Mouse (Mus musculus): Measurements from ENCODE around the gene Dmrt1. TPM values are rescaled to one million over a fixed set of nuclear protein-coding genes. Genes with fewer than 3 reads are reported as not detected.

Gene Dmrt1
- polyA plus RNA-seq, 1 experiment = 9.7 TPM

DNA sequence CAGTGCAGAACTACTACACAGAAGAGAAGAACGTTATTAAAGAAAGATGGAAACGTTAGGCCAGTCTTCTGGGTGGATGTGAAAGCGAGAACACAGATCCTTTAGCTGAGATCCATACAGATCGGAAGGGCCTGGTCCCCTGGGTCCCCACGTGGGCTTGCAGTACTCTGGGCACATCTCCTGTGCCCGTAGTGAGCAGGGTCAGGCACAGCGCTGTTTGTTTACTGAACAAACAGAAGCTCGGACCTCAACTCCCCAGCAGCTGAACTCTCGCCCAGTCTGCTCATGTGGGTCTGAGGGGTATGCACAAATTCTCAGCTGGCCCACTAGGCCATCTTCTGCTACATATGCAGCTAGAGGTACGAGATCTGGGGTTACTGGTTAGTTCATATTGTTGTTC is 145.1 kb downstream of the Dmrt1 start:
- H3K27me3 ChIP-seq (ENCODE audit: control insufficient read depth, insufficient read depth, low read length) = no peaks in the 10 kb centered on the region
- H3K27ac ChIP-seq (ENCODE audit: control insufficient read depth, insufficient read depth, low read depth, low read length) = no peak overlapping the region
- H3K4me1 ChIP-seq (ENCODE audit: control insufficient read depth, insufficient read depth, low read length) = peaks cover 8% of the 10 kb centered on the region
- H3K36me3 ChIP-seq (ENCODE audit: control insufficient read depth, insufficient read depth, low read length) = no peaks in the 10 kb centered on the region
- TF ChIP-seq POLR2A (IDR thresholded peaks at IDR 0.05; ENCODE audit: control insufficient read depth, low read depth, low read length) (no peak), CTCF (IDR thresholded peaks at IDR 0.05; ENCODE audit: control insufficient read depth, insufficient read depth, insufficient replicate concordance, low read depth, low read length) (no peak)
- H3K4me3 ChIP-seq (ENCODE audit: control insufficient read depth, low read depth, low read length) = no peak overlapping the region

DNA sequence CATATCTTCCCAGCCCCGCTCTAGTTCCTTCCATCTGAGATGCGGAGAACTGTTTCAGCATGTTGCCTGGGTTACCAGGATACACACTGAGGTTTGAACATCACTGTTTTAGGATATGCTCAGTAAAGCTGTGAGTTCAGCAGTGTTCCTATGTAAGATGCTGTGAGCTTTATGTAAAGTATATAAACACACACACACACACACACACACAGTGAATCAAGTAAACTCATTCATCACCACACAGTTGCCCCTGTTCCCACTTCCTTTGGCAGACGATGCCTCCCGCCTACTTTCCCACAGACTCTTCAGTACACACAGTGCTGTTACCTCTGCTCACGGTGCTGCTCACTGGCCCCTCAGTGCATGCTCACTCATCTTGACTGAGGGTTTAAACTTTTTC is 147.1 kb downstream of the Dmrt1 start:
- no peak overlapping the region for H3K4me3 ChIP-seq (ENCODE audit: control insufficient read depth, low read depth, low read length)
- H3K36me3 ChIP-seq (ENCODE audit: control insufficient read depth, insufficient read depth, low read length) = no peaks in the 10 kb centered on the region
- peaks cover 8% of the 10 kb centered on the region for H3K4me1 ChIP-seq (ENCODE audit: control insufficient read depth, insufficient read depth, low read length)
- no peak overlapping the region for H3K27ac ChIP-seq (ENCODE audit: control insufficient read depth, insufficient read depth, low read depth, low read length)
- H3K27me3 ChIP-seq (ENCODE audit: control insufficient read depth, insufficient read depth, low read length) = no peaks in the 10 kb centered on the region
- TF ChIP-seq CTCF (IDR thresholded peaks at IDR 0.05; ENCODE audit: control insufficient read depth, insufficient read depth, insufficient replicate concordance, low read depth, low read length) (no peak), POLR2A (IDR thresholded peaks at IDR 0.05; ENCODE audit: control insufficient read depth, low read depth, low read length) (no peak)

Other genes starting within 250 kb of the Dmrt1 start
- gene Dmrt3, start 104.7 kb downstream of the Dmrt1 start, polyA plus RNA-seq (2012; rRNA removed) = 0.61 and 0.73 TPM in 2 replicates
- gene Dmrt2, start 166.8 kb downstream of the Dmrt1 start, polyA plus RNA-seq (2012; rRNA removed) = 0.25 and 0.54 TPM in 2 replicates

Data from testis, adult 2 months (tissue).